Mouse (Mus musculus) thymus, postnatal 10 days (tissue): ENCODE measurements around the gene H2afb2.

Source experiments
- DNase-seq, 2 experiments: peaks; one replicate each; pipeline ENCODE4 v3.0.0; 2021; ENCODE audit warnings: low spot score in 2 of 2

Gene H2afb2

DNA sequence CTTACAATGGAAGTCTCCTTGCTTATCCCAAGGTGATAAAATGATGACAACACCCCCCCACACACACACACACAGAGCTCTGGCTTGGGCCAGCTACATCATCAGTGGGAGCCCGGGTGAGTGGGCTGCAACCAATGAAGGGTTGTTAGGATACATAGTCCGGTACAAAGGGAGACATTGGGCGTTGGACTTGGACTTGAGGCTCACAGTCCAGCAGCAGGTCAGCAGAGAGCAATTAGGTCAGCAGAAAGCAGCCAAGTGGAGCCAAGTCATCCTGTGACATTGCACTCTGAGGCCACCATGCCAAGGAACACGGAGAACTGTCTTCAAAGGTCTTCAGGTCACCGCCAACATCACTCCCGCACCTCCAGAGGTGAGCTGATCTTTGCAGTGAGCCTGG lies at the start of gene H2afb2:
Gene H2afb2 (plus strand): TSS at position 301 of the 400 bp plus-strand sequence.
- no peak for DNase-seq
